Mouse (Mus musculus): ENCODE measurements around the gene Papss1. TPM values are rescaled to one million over a fixed set of nuclear protein-coding genes. Genes with fewer than 3 reads are reported as not detected.

Gene Papss1
- polyA plus RNA-seq, 1 experiment from 2014 or later, result 127 TPM

DNA sequence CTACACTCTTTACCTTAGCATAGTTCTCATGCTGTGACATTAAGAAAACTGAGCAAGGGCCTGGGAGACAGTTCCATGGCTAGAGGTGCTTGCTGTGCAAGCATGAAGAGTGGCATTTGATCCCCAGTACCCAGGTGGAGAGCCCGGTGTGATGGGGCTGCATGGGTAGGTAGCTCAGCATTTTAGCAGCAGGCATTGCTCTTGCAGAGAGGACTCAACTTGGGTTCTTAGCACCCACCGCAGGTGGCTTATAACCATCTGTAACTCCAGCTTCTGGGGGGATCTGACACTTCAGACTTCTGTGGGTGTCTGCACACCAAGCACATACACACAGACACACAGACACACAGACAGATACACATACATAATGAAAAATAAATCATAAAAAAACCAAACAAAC, 69.5 kb downstream of the Papss1 start:
- Histone ChIP-seq H3K9me3 (ENCODE audit: control insufficient read depth, low read length) (no peaks in the 10 kb centered on the region), H3K9ac (replicated peaks; ENCODE audit: low read length) (no peak overlapping the region), H3K4me2 (ENCODE audit: low read length) (no peak overlapping the region), H3K27ac (replicated peaks; ENCODE audit: low read depth, low read length) (no peak overlapping the region), H3K4me3 (replicated peaks; ENCODE audit: low read depth, low read length) (no peak overlapping the region), H3K36me3 (ENCODE audit: control insufficient read depth, insufficient read depth, low read length) (peaks cover 27% of the 10 kb centered on the region), H3K4me1 (ENCODE audit: control insufficient read depth, insufficient read depth, low read length) (peaks cover 4% of the 10 kb centered on the region; the same call in 1 of the 2 replicates), H3K27me3 (ENCODE audit: control insufficient read depth, insufficient read depth, low read length) (no peaks in the 10 kb centered on the region)
- ATAC-seq (ENCODE audit: low FRiP score, low TSS enrichment), result no peak
- 97% methylated on average over 2 of the region's 2 CpGs for WGBS
- DNase-seq, result no peak

DNA sequence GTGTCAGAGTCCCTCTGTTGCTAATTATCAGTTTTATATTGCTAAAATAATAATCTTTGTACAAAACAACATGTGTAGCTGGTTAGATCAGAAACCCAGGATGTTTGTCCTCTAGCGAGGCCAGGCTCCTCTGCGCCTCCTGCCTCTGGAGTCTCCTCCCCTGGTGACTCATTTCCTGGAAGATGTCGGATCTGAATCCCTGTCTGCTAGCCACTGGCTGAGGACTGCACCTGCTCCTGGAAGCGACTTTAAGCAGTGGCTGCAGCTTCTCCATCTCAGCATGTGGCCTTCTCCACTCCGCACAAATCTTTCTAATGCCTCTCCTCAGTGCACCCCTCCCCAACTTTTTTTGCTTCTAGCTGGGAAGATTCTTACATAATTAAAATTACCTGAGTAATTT, 71.6 kb downstream of the Papss1 start:
- ATAC-seq (ENCODE audit: low FRiP score, low TSS enrichment), result no peak
- Histone ChIP-seq H3K4me3 (replicated peaks; ENCODE audit: low read depth, low read length) (no peak overlapping the region), H3K9ac (replicated peaks; ENCODE audit: low read length) (no peak overlapping the region), H3K4me2 (ENCODE audit: low read length) (no peak overlapping the region), H3K27me3 (ENCODE audit: control insufficient read depth, insufficient read depth, low read length) (no peaks in the 10 kb centered on the region), H3K9me3 (ENCODE audit: control insufficient read depth, low read length) (no peaks in the 10 kb centered on the region), H3K27ac (replicated peaks; ENCODE audit: low read depth, low read length) (no peak overlapping the region), H3K4me1 (ENCODE audit: control insufficient read depth, insufficient read depth, low read length) (peaks cover 4% of the 10 kb centered on the region; the same call in 1 of the 2 replicates), H3K36me3 (ENCODE audit: control insufficient read depth, insufficient read depth, low read length) (peaks cover 24% of the 10 kb centered on the region)
- 41% methylated on average over 5 of the region's 5 CpGs for WGBS
- DNase-seq, result no peak

DNA sequence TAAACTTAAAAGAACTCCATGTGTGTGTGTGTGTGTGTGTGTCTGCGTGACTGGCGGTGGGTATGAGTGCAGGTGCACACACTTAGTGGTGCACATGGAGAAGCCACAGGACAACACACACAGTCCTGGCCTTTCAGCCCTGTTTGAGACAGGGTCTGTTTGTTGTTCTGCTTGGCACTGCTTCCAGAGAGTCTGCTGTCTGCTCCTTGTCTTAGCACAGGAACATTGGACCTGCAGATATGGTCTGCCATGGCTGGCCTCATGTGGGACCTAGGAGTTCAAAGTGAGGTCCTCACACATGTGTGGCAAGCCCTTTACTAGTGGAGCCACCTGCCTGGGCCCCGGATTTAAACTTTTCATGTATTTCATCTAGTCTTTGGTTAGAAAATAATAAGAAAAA, 72.4 kb downstream of the Papss1 start:
- no peak; the same call in 1 of the 2 replicates for ATAC-seq (ENCODE audit: low FRiP score, low TSS enrichment)
- WGBS, result 94% methylated on average over 3 of the region's 3 CpGs

DNA sequence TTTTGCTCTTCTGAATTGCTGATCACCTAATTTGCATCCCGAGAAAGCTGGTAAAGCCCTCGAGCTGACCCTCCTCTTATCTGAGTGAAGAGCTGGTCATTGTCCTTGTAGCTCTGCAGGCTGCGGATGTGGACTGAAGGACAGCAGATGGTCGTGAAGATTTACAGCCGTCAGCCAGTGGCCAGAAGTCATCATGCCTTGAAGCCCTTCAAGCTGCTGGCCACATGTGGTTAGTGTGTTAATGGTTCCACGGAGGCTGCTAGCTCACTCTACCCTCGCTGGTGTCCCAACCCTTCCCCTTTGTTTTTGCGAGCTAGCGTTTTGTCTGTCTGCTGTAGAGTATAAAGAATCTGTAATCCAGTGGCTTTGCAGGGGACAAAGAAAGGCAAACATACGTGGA, 73.1 kb downstream of the Papss1 start:
- no peaks in the 10 kb centered on the region for H3K27me3 ChIP-seq (ENCODE audit: control insufficient read depth, insufficient read depth, low read length)
- no peak overlapping the region for H3K4me2 ChIP-seq (ENCODE audit: low read length)
- no peaks in the 10 kb centered on the region for H3K9me3 ChIP-seq (ENCODE audit: control insufficient read depth, low read length)
- peak overlapping the region; percentile 42; the same call in 1 of the 2 replicates for H3K27ac ChIP-seq (replicated peaks; ENCODE audit: low read depth, low read length)
- peaks cover 10% of the 10 kb centered on the region for H3K36me3 ChIP-seq (ENCODE audit: control insufficient read depth, insufficient read depth, low read length)
- no peak overlapping the region for H3K4me3 ChIP-seq (replicated peaks; ENCODE audit: low read depth, low read length)
- ATAC-seq (ENCODE audit: low FRiP score, low TSS enrichment) (no peak), DNase-seq (peak; percentile 24)
- WGBS, result 22% methylated on average over 10 of the region's 10 CpGs
- H3K9ac ChIP-seq (replicated peaks; ENCODE audit: low read length), result no peak overlapping the region
- H3K4me1 ChIP-seq (ENCODE audit: control insufficient read depth, insufficient read depth, low read length), result peaks cover 4% of the 10 kb centered on the region; the same call in 1 of the 2 replicates

More for the DNA sequence above, 72.4 kb downstream of the Papss1 start:
- H3K27ac ChIP-seq (replicated peaks; ENCODE audit: low read depth, low read length), result no peak overlapping the region
- H3K4me3 ChIP-seq (replicated peaks; ENCODE audit: low read depth, low read length), result no peak overlapping the region
- no peak overlapping the region for H3K4me2 ChIP-seq (ENCODE audit: low read length)
- DNase-seq, result no peak
- H3K9me3 ChIP-seq (ENCODE audit: control insufficient read depth, low read length), result no peaks in the 10 kb centered on the region
- H3K4me1 ChIP-seq (ENCODE audit: control insufficient read depth, insufficient read depth, low read length), result peaks cover 4% of the 10 kb centered on the region; the same call in 1 of the 2 replicates
- peaks cover 16% of the 10 kb centered on the region for H3K36me3 ChIP-seq (ENCODE audit: control insufficient read depth, insufficient read depth, low read length)
- H3K27me3 ChIP-seq (ENCODE audit: control insufficient read depth, insufficient read depth, low read length), result no peaks in the 10 kb centered on the region
- H3K9ac ChIP-seq (replicated peaks; ENCODE audit: low read length), result no peak overlapping the region

DNA sequence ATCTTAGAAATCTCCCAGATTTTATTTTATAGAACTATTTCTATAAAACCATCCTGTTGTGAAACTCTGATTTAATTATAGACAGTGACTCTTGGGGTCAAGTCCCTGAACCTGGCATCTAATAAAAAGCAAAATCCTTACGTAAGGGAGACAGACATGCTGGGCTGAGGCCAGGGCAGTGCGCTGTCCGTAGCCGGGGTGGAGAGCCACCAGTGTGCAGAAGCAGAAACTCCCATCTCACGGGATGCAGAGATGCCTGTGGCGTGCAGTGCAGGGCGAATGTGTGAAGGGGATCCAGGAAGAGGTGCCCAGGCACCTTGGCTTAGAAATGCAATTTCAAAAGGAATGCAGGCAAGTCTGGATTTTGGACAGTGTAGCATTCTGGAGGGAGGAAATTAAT, 73.6 kb downstream of the Papss1 start:
- DNase-seq (no peak), ATAC-seq (ENCODE audit: low FRiP score, low TSS enrichment) (no peak)
- no peak overlapping the region for H3K4me2 ChIP-seq (ENCODE audit: low read length)
- peaks cover 4% of the 10 kb centered on the region; the same call in 1 of the 2 replicates for H3K4me1 ChIP-seq (ENCODE audit: control insufficient read depth, insufficient read depth, low read length)
- H3K27ac ChIP-seq (replicated peaks; ENCODE audit: low read depth, low read length), result no peak overlapping the region
- H3K27me3 ChIP-seq (ENCODE audit: control insufficient read depth, insufficient read depth, low read length), result no peaks in the 10 kb centered on the region
- no peak overlapping the region for H3K9ac ChIP-seq (replicated peaks; ENCODE audit: low read length)
- H3K36me3 ChIP-seq (ENCODE audit: control insufficient read depth, insufficient read depth, low read length), result peaks cover 13% of the 10 kb centered on the region
- no peaks in the 10 kb centered on the region for H3K9me3 ChIP-seq (ENCODE audit: control insufficient read depth, low read length)
- no peak overlapping the region for H3K4me3 ChIP-seq (replicated peaks; ENCODE audit: low read depth, low read length)
- 76% methylated on average over 7 of the region's 7 CpGs for WGBS

DNA sequence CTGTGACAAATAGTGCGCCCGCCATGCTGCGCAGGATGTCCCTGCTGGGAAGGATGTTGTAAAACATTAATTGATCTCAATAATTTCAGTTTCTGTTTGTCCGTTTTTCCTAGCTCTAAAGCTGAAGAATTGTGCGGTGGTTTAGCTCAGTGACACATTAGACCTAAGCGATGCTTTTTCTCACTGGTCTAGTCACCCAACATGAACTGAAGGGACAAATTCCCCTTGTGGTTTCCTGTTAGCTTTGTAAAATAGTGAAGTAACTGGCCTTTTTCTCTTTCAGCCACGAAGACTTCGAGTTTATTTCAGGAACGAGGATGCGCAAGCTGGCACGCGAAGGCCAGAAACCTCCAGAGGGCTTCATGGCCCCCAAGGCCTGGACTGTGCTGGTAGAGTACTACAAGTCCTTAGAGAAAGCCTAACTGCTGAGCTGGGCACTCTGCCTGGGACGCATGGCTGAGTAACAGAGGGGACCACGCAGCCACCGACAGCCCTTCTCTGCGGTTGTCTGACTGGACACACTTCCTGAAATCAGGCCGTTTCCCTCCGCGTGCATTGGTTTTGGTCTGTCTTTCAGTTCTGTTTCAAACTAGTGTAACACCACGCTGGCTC, 78.2 kb downstream of the Papss1 start:
- no peak for DNase-seq
- no peak overlapping the region for H3K9ac ChIP-seq (replicated peaks; ENCODE audit: low read length)
- H3K9me3 ChIP-seq (ENCODE audit: control insufficient read depth, low read length), result no peaks in the 10 kb centered on the region
- H3K4me2 ChIP-seq (ENCODE audit: low read length), result no peak overlapping the region
- no peaks in the 10 kb centered on the region for H3K27me3 ChIP-seq (ENCODE audit: control insufficient read depth, insufficient read depth, low read length)
- ATAC-seq (ENCODE audit: low FRiP score, low TSS enrichment), result no peak
- H3K4me1 ChIP-seq (ENCODE audit: control insufficient read depth, insufficient read depth, low read length), result 0 out of 2 replicates have a peak, but pooled peaks cover under 1% of the 10 kb centered on the region
- 94% methylated on average over 20 of the region's 20 CpGs for WGBS
- H3K4me3 ChIP-seq (replicated peaks; ENCODE audit: low read depth, low read length), result no peak overlapping the region
- peaks cover 12% of the 10 kb centered on the region for H3K36me3 ChIP-seq (ENCODE audit: control insufficient read depth, insufficient read depth, low read length)
- H3K27ac ChIP-seq (replicated peaks; ENCODE audit: low read depth, low read length), result no peak overlapping the region

DNA sequence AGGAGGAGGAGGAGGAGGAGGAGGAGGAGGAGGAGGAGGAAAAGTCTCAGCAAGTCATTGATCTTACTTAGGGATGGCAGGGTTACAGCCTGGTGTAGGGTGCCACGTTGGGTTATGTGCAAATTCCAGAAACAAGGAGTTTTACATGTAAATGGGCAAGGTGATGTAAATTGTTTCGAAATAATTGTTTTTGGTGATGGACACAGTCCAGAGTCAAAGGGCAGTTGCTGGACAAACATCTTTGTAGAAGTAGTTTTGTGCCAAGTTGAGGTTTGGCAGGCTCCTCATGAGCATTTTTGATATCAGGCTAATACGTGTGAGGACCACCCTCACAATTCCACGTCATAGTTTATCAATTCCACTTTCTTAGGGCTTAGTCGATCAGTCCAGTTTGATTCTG, 80.6 kb downstream of the Papss1 start:
- no peaks in the 10 kb centered on the region for H3K9me3 ChIP-seq (ENCODE audit: control insufficient read depth, low read length)
- ATAC-seq (ENCODE audit: low FRiP score, low TSS enrichment) (no peak), DNase-seq (no peak)
- no peak overlapping the region for H3K9ac ChIP-seq (replicated peaks; ENCODE audit: low read length)
- no peak overlapping the region for H3K27ac ChIP-seq (replicated peaks; ENCODE audit: low read depth, low read length)
- peaks cover 12% of the 10 kb centered on the region for H3K36me3 ChIP-seq (ENCODE audit: control insufficient read depth, insufficient read depth, low read length)
- WGBS, result 95% methylated on average over 5 of the region's 5 CpGs
- H3K4me1 ChIP-seq (ENCODE audit: control insufficient read depth, insufficient read depth, low read length), result no peaks in the 10 kb centered on the region
- no peak overlapping the region for H3K4me2 ChIP-seq (ENCODE audit: low read length)
- H3K27me3 ChIP-seq (ENCODE audit: control insufficient read depth, insufficient read depth, low read length), result no peaks in the 10 kb centered on the region
- H3K4me3 ChIP-seq (replicated peaks; ENCODE audit: low read depth, low read length), result no peak overlapping the region

DNA sequence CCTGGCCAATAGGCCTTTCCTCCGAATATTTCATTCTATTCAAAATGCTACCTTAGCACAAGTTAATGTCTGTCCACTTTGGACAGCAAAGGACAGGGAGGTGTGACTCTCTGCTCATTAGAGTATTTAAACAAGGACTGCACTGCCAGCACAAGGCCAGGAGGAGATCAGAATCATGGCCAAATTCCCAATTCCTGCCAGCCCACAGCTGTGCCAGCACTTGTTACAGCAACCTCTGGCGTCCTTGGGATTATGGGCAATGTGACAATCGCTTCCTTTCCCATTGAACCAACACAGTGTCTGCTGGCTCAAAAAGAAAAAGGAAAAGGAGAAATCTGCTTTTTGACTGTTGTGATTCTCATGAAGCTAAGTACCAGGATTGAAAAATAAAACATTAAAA, 89.8 kb downstream of the Papss1 start:
- 91% methylated on average over 3 of the region's 3 CpGs for WGBS
- H3K36me3 ChIP-seq (ENCODE audit: control insufficient read depth, insufficient read depth, low read length), result no peaks in the 10 kb centered on the region
- no peak overlapping the region for H3K4me3 ChIP-seq (replicated peaks; ENCODE audit: low read depth, low read length)
- H3K9me3 ChIP-seq (ENCODE audit: control insufficient read depth, low read length), result no peaks in the 10 kb centered on the region
- no peak overlapping the region for H3K4me2 ChIP-seq (ENCODE audit: low read length)
- no peak for DNase-seq
- ATAC-seq (ENCODE audit: low FRiP score, low TSS enrichment), result no peak
- no peaks in the 10 kb centered on the region for H3K27me3 ChIP-seq (ENCODE audit: control insufficient read depth, insufficient read depth, low read length)
- H3K27ac ChIP-seq (replicated peaks; ENCODE audit: low read depth, low read length), result no peak overlapping the region
- no peaks in the 10 kb centered on the region for H3K4me1 ChIP-seq (ENCODE audit: control insufficient read depth, insufficient read depth, low read length)
- no peak overlapping the region for H3K9ac ChIP-seq (replicated peaks; ENCODE audit: low read length)

DNA sequence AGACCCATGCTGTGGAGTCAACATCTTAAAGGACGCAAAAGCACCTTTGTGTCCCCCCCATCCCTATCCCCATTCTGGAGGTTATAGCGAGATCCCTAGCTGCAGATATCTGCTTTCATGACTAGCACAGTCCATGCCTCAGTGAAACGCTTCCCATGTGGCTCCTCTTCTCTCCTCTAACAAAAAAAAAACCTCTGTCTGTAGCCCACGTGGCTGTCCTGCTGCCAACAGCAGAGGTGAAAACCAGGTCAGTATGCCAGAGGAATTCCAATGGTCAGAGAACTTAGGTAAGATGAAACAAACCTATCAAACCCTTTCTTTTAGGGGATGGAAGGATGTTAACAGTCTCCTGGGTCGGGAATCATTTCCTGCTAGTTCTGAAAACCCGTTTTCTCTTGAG, 91.5 kb downstream of the Papss1 start:
- DNase-seq (no peak), ATAC-seq (ENCODE audit: low FRiP score, low TSS enrichment) (no peak)
- no peak overlapping the region for H3K9ac ChIP-seq (replicated peaks; ENCODE audit: low read length)
- 76% methylated on average over 6 of the region's 6 CpGs for WGBS
- no peaks in the 10 kb centered on the region for H3K4me1 ChIP-seq (ENCODE audit: control insufficient read depth, insufficient read depth, low read length)
- no peaks in the 10 kb centered on the region for H3K9me3 ChIP-seq (ENCODE audit: control insufficient read depth, low read length)
- no peak overlapping the region for H3K4me2 ChIP-seq (ENCODE audit: low read length)
- H3K27me3 ChIP-seq (ENCODE audit: control insufficient read depth, insufficient read depth, low read length), result no peaks in the 10 kb centered on the region
- no peak overlapping the region for H3K4me3 ChIP-seq (replicated peaks; ENCODE audit: low read depth, low read length)
- H3K36me3 ChIP-seq (ENCODE audit: control insufficient read depth, insufficient read depth, low read length), result no peaks in the 10 kb centered on the region
- no peak overlapping the region for H3K27ac ChIP-seq (replicated peaks; ENCODE audit: low read depth, low read length)
